Mouse (Mus musculus) stomach, postnatal 0 days (tissue): ENCODE measurements around the gene Rsg1. TPM values are rescaled to one million over a fixed set of nuclear protein-coding genes. Genes with fewer than 3 reads are reported as not detected.

Experiments
- ATAC-seq: fragments of 200-750 bp; cut with Nextera tagmentation; 2 replicates; pipeline ENCODE4 v1.8.0; 2017; ENCODE audit not compliant: low FRiP score, low TSS enrichment
- DNase-seq: peaks from one replicate; pipeline ENCODE4 v3.0.0-alpha.2; 2016; ENCODE audit warnings: low spot score
- H3K27ac ChIP-seq: fragments of 300-500 bp; sonication (generic); replicated peaks from 2 replicates; pipeline ENCODE4 v1.5.1; 2014; ENCODE audit warnings: mild to moderate bottlenecking, control low read depth
- H3K27me3 ChIP-seq: fragments of 300-500 bp; sonication (generic); 2 replicates; pipeline ENCODE4 v1.6.1; 2014; ENCODE audit warnings: low read length; ENCODE audit not compliant: control insufficient read depth, insufficient read depth
- H3K36me3 ChIP-seq: fragments of 300-500 bp; sonication (generic); 2 replicates; pipeline ENCODE4 v1.6.1; 2014; ENCODE audit warnings: low read length, mixed read lengths; ENCODE audit not compliant: control insufficient read depth, insufficient read depth
- H3K4me1 ChIP-seq: fragments of 300-500 bp; sonication (generic); replicated peaks from 2 replicates; pipeline ENCODE4 v1.6.1; 2014; ENCODE audit warnings: antibody characterized with exemption; ENCODE audit not compliant: control insufficient read depth, insufficient read depth
- H3K4me2 ChIP-seq: fragments of 300-500 bp; sonication (generic); replicated peaks from 2 replicates; pipeline ENCODE4 v1.6.1; 2014; ENCODE audit warnings: low read depth, mild to moderate bottlenecking, control low read depth, moderate library complexity
- H3K4me3 ChIP-seq: fragments of 300-500 bp; sonication (generic); 2 replicates; pipeline ENCODE4 v1.5.1; 2014; ENCODE audit warnings: low read depth, low read length, control low read depth
- H3K9ac ChIP-seq: fragments of 300-500 bp; sonication (generic); 2 replicates; pipeline ENCODE4 v1.6.1; 2014; ENCODE audit warnings: mild to moderate bottlenecking, low read length, control low read depth, mixed read lengths
- H3K9me3 ChIP-seq: fragments of 300-500 bp; sonication (generic); 2 replicates; pipeline ENCODE4 v1.6.1; 2016; ENCODE audit warnings: low read length; ENCODE audit not compliant: control insufficient read depth
- CTCF ChIP-seq: IDR thresholded peaks from 2 replicates; pipeline ENCODE4 v1.5.1; 2016; ENCODE audit warnings: antibody characterized with exemption, low read depth, mild to moderate bottlenecking, moderate library complexity
- EP300 ChIP-seq: optimal IDR thresholded peaks from 2 replicates; pipeline ENCODE3; 2016; ENCODE audit warnings: antibody characterized with exemption
- WGBS: fragments of 180-500 bp; shearing (Covaris S2); extraction: QIAGEN DNeasy Blood & Tissue Kit; methylation state at CpG from one replicate; pipeline ENCODE4 v1.1.7; 2014; 5-methylcytosine and 5-hydroxymethylcytosine counted together
- polyA plus RNA-seq: library from polyadenylated mRNA; unstranded; fragments of >200 nt; fragmentation: Nextera tagmentation; extraction: Ambion mirVana; gene quantifications from 2 replicates; pipeline ENCODE4 v1.2.1, GENCODE M21; 2015

Rsg1 gene
- polyA plus RNA-seq, 1 experiment from 2014 or later = 2.3 TPM

DNA sequence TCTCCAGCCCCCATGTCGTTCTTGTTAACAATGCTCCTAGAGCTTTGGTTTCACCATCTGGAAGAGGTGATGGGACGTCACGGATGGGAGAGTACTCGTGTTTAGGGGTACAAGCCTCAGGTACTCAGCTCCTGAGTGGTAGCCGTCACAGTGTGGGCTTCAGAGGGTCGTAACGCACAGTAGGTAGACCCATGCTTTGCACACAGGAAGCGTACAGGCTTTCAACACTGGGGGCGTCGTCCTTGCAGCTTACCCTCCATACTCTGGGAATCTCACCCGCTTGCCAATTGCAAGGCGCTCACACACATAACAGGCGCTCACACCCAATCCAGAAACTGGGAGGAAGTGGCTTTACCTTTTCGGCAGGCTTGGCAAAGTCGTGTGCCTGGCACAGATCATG lies 28.1 kb downstream of the Rsg1 start:
- H3K27me3 ChIP-seq = no peaks in the 10 kb centered on the region
- DNase-seq (peak; percentile 26), ATAC-seq (no peak)
- H3K4me3 ChIP-seq = no peak overlapping the region
- H3K27ac ChIP-seq = peak overlapping the region; percentile 82
- H3K4me2 ChIP-seq = peak overlapping the region; percentile 48
- H3K36me3 ChIP-seq = no peaks in the 10 kb centered on the region
- 35% methylated on average over 15 of the region's 15 CpGs for WGBS
- H3K9me3 ChIP-seq = no peaks in the 10 kb centered on the region
- 0 out of 2 replicates have a peak overlapping the region, but pooled peaks have one; percentile 50 for H3K9ac ChIP-seq
- TF ChIP-seq CTCF (no peak), EP300 (no peak)
- H3K4me1 ChIP-seq = peaks cover 23% of the 10 kb centered on the region

- no peaks in the 10 kb centered on the region for H3K36me3 ChIP-seq
- no peak for TF ChIP-seq EP300
- TF ChIP-seq CTCF = no peak
- peak overlapping the region; percentile 22 for H3K4me3 ChIP-seq
- no peaks in the 10 kb centered on the region for H3K9me3 ChIP-seq
- DNase-seq = peak; percentile 90
- H3K27me3 ChIP-seq = no peaks in the 10 kb centered on the region
- peak overlapping the region; percentile 82 for H3K27ac ChIP-seq
- peak overlapping the region; percentile 50 for H3K9ac ChIP-seq
- H3K4me2 ChIP-seq = peak overlapping the region; percentile 48
- peaks cover 30% of the 10 kb centered on the region for H3K4me1 ChIP-seq
- peak; percentile 28; the same call in 1 of the 2 replicates for ATAC-seq
- WGBS = 15% methylated on average over 11 of the region's 11 CpGs
Measured at GRCm38 (mm10) chr4:141242651-141243241, 29.0 kb downstream of the Rsg1 start.

DNA sequence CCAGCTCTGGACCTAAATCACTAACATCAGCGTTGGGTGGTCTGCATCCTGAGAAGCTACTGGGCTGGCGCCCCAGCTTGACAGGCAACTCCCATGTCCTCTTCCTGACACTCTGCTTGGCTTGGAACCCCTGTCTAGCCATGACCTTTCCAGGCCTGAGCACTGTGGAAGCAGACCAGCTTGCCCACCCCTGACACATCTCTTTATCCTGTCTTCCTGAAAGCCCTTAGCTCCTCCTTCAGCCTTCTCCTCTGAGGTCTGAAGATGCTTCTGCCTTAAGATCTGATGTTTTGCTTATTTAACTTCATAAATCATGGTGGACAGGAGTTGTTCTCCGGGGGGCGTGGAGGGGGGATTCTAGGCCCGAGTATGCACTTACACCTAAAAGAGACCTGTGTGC lies 29.9 kb downstream of the Rsg1 start:
- 39% methylated on average over 5 of the region's 5 CpGs for WGBS
- H3K9me3 ChIP-seq = no peaks in the 10 kb centered on the region
- DNase-seq (peak; percentile 11), ATAC-seq (no peak)
- H3K27ac ChIP-seq = no peak overlapping the region
- TF ChIP-seq EP300 (no peak), CTCF (no peak)
- peak overlapping the region; percentile 48 for H3K4me2 ChIP-seq
- no peak overlapping the region for H3K9ac ChIP-seq
- no peaks in the 10 kb centered on the region for H3K36me3 ChIP-seq
- H3K4me3 ChIP-seq = no peak overlapping the region; the same call in 1 of the 2 replicates
- peaks cover 30% of the 10 kb centered on the region for H3K4me1 ChIP-seq
- no peaks in the 10 kb centered on the region for H3K27me3 ChIP-seq

- Histone ChIP-seq H3K4me2 (peak overlapping the region; percentile 36), H3K36me3 (no peaks in the 10 kb centered on the region), H3K4me3 (0 out of 2 replicates have a peak overlapping the region, but pooled peaks have one; percentile 6), H3K9me3 (no peaks in the 10 kb centered on the region), H3K4me1 (peaks cover 30% of the 10 kb centered on the region), H3K27ac (peak overlapping the region; percentile 81), H3K9ac (no peak overlapping the region; the same call in 1 of the 2 replicates), H3K27me3 (no peaks in the 10 kb centered on the region)
- ATAC-seq = no peak
- no peak for TF ChIP-seq CTCF
- no peak for TF ChIP-seq EP300
- peak; percentile 14 for DNase-seq
- 52% methylated on average over 5 of the region's 5 CpGs for WGBS
Measured at GRCm38 (mm10) chr4:141244401-141244800, 30.6 kb downstream of the Rsg1 start.

- H3K36me3 ChIP-seq = no peaks in the 10 kb centered on the region
- H3K9me3 ChIP-seq = no peaks in the 10 kb centered on the region
- ATAC-seq = no peak
- DNase-seq = peak; percentile 75
- H3K27me3 ChIP-seq = no peaks in the 10 kb centered on the region
- peak overlapping the region; percentile 36 for H3K4me2 ChIP-seq
- H3K9ac ChIP-seq = peak overlapping the region; percentile 35; the same call in 1 of the 2 replicates
- 0 out of 2 replicates have a peak overlapping the region, but pooled peaks have one; percentile 6 for H3K4me3 ChIP-seq
- WGBS = 18% methylated on average over 9 of the region's 9 CpGs
- peak overlapping the region; percentile 81 for H3K27ac ChIP-seq
- TF ChIP-seq EP300 = no peak
- TF ChIP-seq CTCF = no peak
- H3K4me1 ChIP-seq = peaks cover 29% of the 10 kb centered on the region
Measured at GRCm38 (mm10) chr4:141244931-141245425, 31.2 kb downstream of the Rsg1 start.
